Mouse (Mus musculus): ENCODE data around the gene Gm28308. TPM values are rescaled to one million over a fixed set of nuclear protein-coding genes. Genes with fewer than 3 reads are reported as not detected.

Gm28308 gene
- polyA plus RNA-seq, 1 experiment from 2014 or later = not detected

- H3K9me3 ChIP-seq (ENCODE audit: low read length) = no peaks in the 10 kb centered on the region
- H3K27me3 ChIP-seq (ENCODE audit: insufficient read depth, low read length) = peaks cover 100% of the 10 kb centered on the region
- H3K4me3 ChIP-seq (ENCODE audit: low read depth, low read length) = no peak overlapping the region
- 26% methylated on average over 10 of the region's 10 CpGs for WGBS (ENCODE audit: insufficient replicate concordance)
- no peak overlapping the region for H3K9ac ChIP-seq (replicated peaks)
- H3K4me2 ChIP-seq (ENCODE audit: low read depth, low read length) = no peak overlapping the region
- ATAC-seq = no peak
- TF ChIP-seq EP300 (IDR thresholded peaks at IDR 0.05; ENCODE audit: low read depth) = no peak
- no peak for TF ChIP-seq CTCF (IDR thresholded peaks at IDR 0.05; ENCODE audit: low read depth)
- DNase-seq = no peak
- H3K27ac ChIP-seq (ENCODE audit: low read depth) = no peak overlapping the region
- H3K4me1 ChIP-seq (ENCODE audit: insufficient read depth) = peaks cover 2% of the 10 kb centered on the region; the same call in 1 of the 2 replicates
- no peaks in the 10 kb centered on the region for H3K36me3 ChIP-seq (replicated peaks; ENCODE audit: insufficient read depth, low read length)
Measured at GRCm38 (mm10) chr6:52237346-52238154, 24.4 kb upstream of the Gm28308 start.

- WGBS (ENCODE audit: insufficient replicate concordance) = 27% methylated on average over 3 of the region's 3 CpGs
- no peak for DNase-seq
- Histone ChIP-seq H3K9ac (replicated peaks) (no peak overlapping the region), H3K4me1 (ENCODE audit: insufficient read depth) (peaks cover 2% of the 10 kb centered on the region; the same call in 1 of the 2 replicates), H3K4me3 (ENCODE audit: low read depth, low read length) (no peak overlapping the region), H3K9me3 (ENCODE audit: low read length) (no peaks in the 10 kb centered on the region), H3K4me2 (ENCODE audit: low read depth, low read length) (no peak overlapping the region), H3K27ac (ENCODE audit: low read depth) (no peak overlapping the region), H3K27me3 (ENCODE audit: insufficient read depth, low read length) (peaks cover 100% of the 10 kb centered on the region), H3K36me3 (replicated peaks; ENCODE audit: insufficient read depth, low read length) (no peaks in the 10 kb centered on the region)
- ATAC-seq = no peak
- TF ChIP-seq EP300 (IDR thresholded peaks at IDR 0.05; ENCODE audit: low read depth) (no peak), CTCF (IDR thresholded peaks at IDR 0.05; ENCODE audit: low read depth) (no peak)
Measured at GRCm38 (mm10) chr6:52236806-52237205, 23.7 kb upstream of the Gm28308 start.

GRCm38 (mm10) chr6:52235866-52236265 is 22.7 kb upstream of the Gm28308 start:
- Histone ChIP-seq H3K4me3 (ENCODE audit: low read depth, low read length) (no peak overlapping the region), H3K27me3 (ENCODE audit: insufficient read depth, low read length) (peaks cover 99% of the 10 kb centered on the region), H3K9ac (replicated peaks) (no peak overlapping the region), H3K9me3 (ENCODE audit: low read length) (no peaks in the 10 kb centered on the region), H3K36me3 (replicated peaks; ENCODE audit: insufficient read depth, low read length) (no peaks in the 10 kb centered on the region), H3K4me1 (ENCODE audit: insufficient read depth) (peaks cover 2% of the 10 kb centered on the region; the same call in 1 of the 2 replicates), H3K4me2 (ENCODE audit: low read depth, low read length) (no peak overlapping the region), H3K27ac (ENCODE audit: low read depth) (no peak overlapping the region)
- DNase-seq (no peak), ATAC-seq (no peak)
- TF ChIP-seq EP300 (IDR thresholded peaks at IDR 0.05; ENCODE audit: low read depth) = no peak
- no peak for TF ChIP-seq CTCF (IDR thresholded peaks at IDR 0.05; ENCODE audit: low read depth)
- 53% methylated on average over 6 of the region's 6 CpGs for WGBS (ENCODE audit: insufficient replicate concordance)

DNA sequence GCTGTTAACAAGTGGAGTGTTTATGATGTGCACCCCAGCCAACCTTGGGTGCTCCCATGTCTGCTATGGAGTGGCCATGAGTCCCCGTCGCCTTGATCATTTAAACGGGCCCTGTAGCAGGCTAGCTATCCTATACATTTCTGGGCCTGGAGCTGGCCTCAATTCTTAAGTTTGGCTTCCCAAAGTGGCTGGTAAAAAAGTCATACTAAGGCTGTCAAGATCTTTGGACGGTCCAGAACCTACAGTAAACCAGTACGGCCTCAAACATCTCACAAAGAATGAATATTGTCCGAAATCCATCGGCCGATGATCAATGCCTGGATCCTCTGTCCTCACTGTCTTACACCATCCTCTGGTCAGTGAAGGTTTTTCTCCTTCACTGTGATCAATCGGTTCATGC is 22.1 kb upstream of the Gm28308 start:
- Histone ChIP-seq H3K27ac (ENCODE audit: low read depth) (no peak overlapping the region), H3K4me1 (ENCODE audit: insufficient read depth) (peaks cover 2% of the 10 kb centered on the region; the same call in 1 of the 2 replicates), H3K27me3 (ENCODE audit: insufficient read depth, low read length) (peaks cover 99% of the 10 kb centered on the region), H3K9me3 (ENCODE audit: low read length) (no peaks in the 10 kb centered on the region), H3K4me3 (ENCODE audit: low read depth, low read length) (no peak overlapping the region), H3K4me2 (ENCODE audit: low read depth, low read length) (no peak overlapping the region), H3K9ac (replicated peaks) (no peak overlapping the region), H3K36me3 (replicated peaks; ENCODE audit: insufficient read depth, low read length) (no peaks in the 10 kb centered on the region)
- 44% methylated on average over 9 of the region's 9 CpGs for WGBS (ENCODE audit: insufficient replicate concordance)
- DNase-seq = no peak
- no peak for ATAC-seq
- TF ChIP-seq EP300 (IDR thresholded peaks at IDR 0.05; ENCODE audit: low read depth) = no peak
- no peak for TF ChIP-seq CTCF (IDR thresholded peaks at IDR 0.05; ENCODE audit: low read depth)

DNA sequence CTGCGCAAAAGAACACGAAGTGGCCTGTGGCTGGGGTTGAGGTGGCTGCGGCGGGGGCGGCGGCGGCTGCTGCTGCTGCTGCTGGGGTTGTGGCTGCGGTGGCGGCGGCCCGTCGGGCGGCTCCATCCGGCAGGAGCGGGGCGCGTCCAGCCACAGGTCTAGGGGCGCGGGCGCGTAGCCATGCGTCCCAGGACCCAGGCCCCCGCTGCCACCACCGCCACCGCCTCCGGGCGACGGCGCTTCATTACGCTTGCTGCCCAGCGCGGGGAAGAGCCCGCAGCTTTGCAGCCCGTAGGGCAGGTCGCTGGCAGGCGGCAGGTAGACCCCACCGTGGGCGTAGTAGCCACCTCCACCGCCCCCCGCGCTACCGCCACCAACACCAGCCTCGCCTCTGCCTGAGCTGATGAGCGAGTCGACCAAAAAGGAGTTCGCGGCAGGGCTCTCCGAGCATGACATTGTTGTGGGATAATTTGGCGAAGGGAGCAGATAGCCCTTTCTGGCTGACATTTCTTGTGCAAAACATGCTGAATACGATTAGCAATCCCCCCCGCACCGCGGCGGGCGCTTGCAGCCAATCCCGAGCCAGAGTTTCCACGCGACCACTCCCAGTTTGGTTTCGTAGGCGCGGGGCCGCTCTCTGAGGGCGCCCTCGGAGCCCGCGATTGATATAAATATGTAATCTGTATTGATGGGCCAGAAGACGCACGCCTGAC is 21.4 kb upstream of the Gm28308 start:
- H3K27ac ChIP-seq (ENCODE audit: low read depth) = no peak overlapping the region
- H3K4me2 ChIP-seq (ENCODE audit: low read depth, low read length) = no peak overlapping the region
- H3K4me3 ChIP-seq (ENCODE audit: low read depth, low read length) = 0 out of 2 replicates have a peak overlapping the region, but pooled peaks have one; percentile 6
- ATAC-seq (no peak), DNase-seq (no peak)
- H3K27me3 ChIP-seq (ENCODE audit: insufficient read depth, low read length) = peaks cover 99% of the 10 kb centered on the region
- H3K4me1 ChIP-seq (ENCODE audit: insufficient read depth) = 0 out of 2 replicates have a peak, but pooled peaks cover 2% of the 10 kb centered on the region
- H3K36me3 ChIP-seq (replicated peaks; ENCODE audit: insufficient read depth, low read length) = no peaks in the 10 kb centered on the region
- no peaks in the 10 kb centered on the region for H3K9me3 ChIP-seq (ENCODE audit: low read length)
- TF ChIP-seq CTCF (IDR thresholded peaks at IDR 0.05; ENCODE audit: low read depth) = no peak
- no peak for TF ChIP-seq EP300 (IDR thresholded peaks at IDR 0.05; ENCODE audit: low read depth)
- 3% methylated on average over 52 of the region's 68 CpGs for WGBS (ENCODE audit: insufficient replicate concordance)
- no peak overlapping the region for H3K9ac ChIP-seq (replicated peaks)
